Mouse (Mus musculus): Measurements from ENCODE around the gene Mllt11. TPM values are rescaled to one million over a fixed set of nuclear protein-coding genes. Genes with fewer than 3 reads are reported as not detected.

Mllt11 gene
- polyA plus RNA-seq, 1 experiment from 2014 or later: 11.8 TPM

DNA sequence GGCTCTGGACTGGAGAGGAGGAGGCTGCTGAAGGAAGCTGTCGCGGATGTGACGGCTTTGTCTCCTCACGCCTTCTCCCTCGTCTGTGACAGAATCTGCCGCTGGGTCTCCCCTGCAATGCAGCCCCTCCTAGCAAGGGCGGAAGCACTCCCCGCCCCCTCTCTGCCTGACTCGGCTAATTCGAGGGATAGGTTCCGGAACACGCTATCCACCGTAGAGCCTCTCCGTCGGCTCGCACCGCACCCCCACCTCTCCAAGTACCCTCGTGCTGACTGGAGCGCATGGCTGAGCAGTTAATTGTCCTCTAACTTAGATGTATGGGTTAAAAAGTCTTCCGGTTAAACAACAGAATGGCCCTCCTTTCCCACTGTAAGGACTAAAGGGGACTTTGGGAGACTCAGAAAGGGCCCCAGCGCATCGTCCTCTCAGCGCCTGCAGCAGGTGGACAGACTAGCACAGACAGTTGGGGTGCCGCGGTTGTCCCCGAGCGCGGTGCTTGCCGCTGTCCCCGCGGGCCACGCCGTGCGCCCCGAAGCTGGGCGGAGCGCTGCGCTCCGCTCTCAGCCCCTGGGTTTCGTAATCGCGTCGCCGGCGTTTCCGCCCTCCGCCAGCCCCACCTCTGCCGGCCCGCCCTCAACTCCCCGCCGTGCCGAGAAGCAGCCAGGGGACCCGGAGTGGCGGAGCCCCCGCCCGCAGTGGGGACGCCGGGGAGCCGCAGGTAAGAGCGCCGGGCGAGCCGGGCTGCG lies 3.6 kb downstream of the Mllt11 start, which contains the start of gene Cdc42se1:
Gene Cdc42se1 (plus strand): TSS at position 585 of the 746 bp plus-strand sequence.
- ATAC-seq (ENCODE audit: low FRiP score, low TSS enrichment): peak; percentile 81
- H3K27me3 ChIP-seq (ENCODE audit: control insufficient read depth, insufficient read depth, low read length): no peaks in the 10 kb centered on the region

GRCm38 (mm10) chr3:95227214-95227613 lies 4.8 kb downstream of the Mllt11 start:
- peaks cover 10% of the 10 kb centered on the region for H3K36me3 ChIP-seq (ENCODE audit: control insufficient read depth, insufficient read depth, low read length)
- peaks cover 3% of the 10 kb centered on the region for H3K4me1 ChIP-seq (replicated peaks; ENCODE audit: control insufficient read depth, insufficient read depth)
- H3K9ac ChIP-seq (ENCODE audit: low read length): no peak overlapping the region
- H3K27ac ChIP-seq (replicated peaks): no peak overlapping the region
- no peak for TF ChIP-seq CTCF (IDR thresholded peaks at IDR 0.05; ENCODE audit: low read depth)
- TF ChIP-seq EP300 (optimal IDR thresholded peaks at IDR 0.05): no peak
- no peak for DNase-seq (ENCODE audit: low spot score)
- WGBS: 0% methylated on average over 1 of the region's 1 CpGs
- H3K4me3 ChIP-seq (ENCODE audit: low read depth, low read length): no peak overlapping the region
- H3K4me2 ChIP-seq (replicated peaks; ENCODE audit: low read depth): peak overlapping the region; percentile 83
- no peak for ATAC-seq (ENCODE audit: low FRiP score, low TSS enrichment)
- H3K27me3 ChIP-seq (ENCODE audit: control insufficient read depth, insufficient read depth, low read length): no peaks in the 10 kb centered on the region
- H3K9me3 ChIP-seq (ENCODE audit: control insufficient read depth, low read length): no peaks in the 10 kb centered on the region

More for the DNA sequence above, 3.6 kb downstream of the Mllt11 start, which contains the start of gene Cdc42se1:
- TF ChIP-seq CTCF (IDR thresholded peaks at IDR 0.05; ENCODE audit: low read depth): peak; percentile 27; the same call in 1 of the 2 replicates
- no peak for TF ChIP-seq EP300 (optimal IDR thresholded peaks at IDR 0.05)
- H3K9ac ChIP-seq (ENCODE audit: low read length): peak within 1 kb of the TSS; percentile 94
- H3K4me2 ChIP-seq (replicated peaks; ENCODE audit: low read depth): peak within 1 kb of the TSS; percentile 83
- peak within 1 kb of the TSS; percentile 90 for H3K4me3 ChIP-seq (ENCODE audit: low read depth, low read length)
- WGBS: under 1% methylated on average over 59 of the region's 64 CpGs
- peak within 1 kb of the TSS; percentile 98 for H3K27ac ChIP-seq (replicated peaks)
- peaks cover 3% of the 10 kb centered on the region for H3K4me1 ChIP-seq (replicated peaks; ENCODE audit: control insufficient read depth, insufficient read depth)
- H3K9me3 ChIP-seq (ENCODE audit: control insufficient read depth, low read length): no peaks in the 10 kb centered on the region
- H3K36me3 ChIP-seq (ENCODE audit: control insufficient read depth, insufficient read depth, low read length): peaks cover 11% of the 10 kb centered on the region
- peak; percentile 91 for DNase-seq (ENCODE audit: low spot score)

GRCm38 (mm10) chr3:95224295-95224694 lies 7.7 kb downstream of the Mllt11 start:
- 34% methylated on average over 6 of the region's 6 CpGs for WGBS
- 0 out of 2 replicates have a peak, but pooled peaks have one; percentile 21 for ATAC-seq (ENCODE audit: low FRiP score, low TSS enrichment)
- peaks cover 6% of the 10 kb centered on the region; the same call in 1 of the 2 replicates for H3K36me3 ChIP-seq (ENCODE audit: control insufficient read depth, insufficient read depth, low read length)
- no peaks in the 10 kb centered on the region for H3K4me1 ChIP-seq (replicated peaks; ENCODE audit: control insufficient read depth, insufficient read depth)
- H3K4me3 ChIP-seq (ENCODE audit: low read depth, low read length): no peak overlapping the region
- H3K9ac ChIP-seq (ENCODE audit: low read length): no peak overlapping the region
- H3K9me3 ChIP-seq (ENCODE audit: control insufficient read depth, low read length): no peaks in the 10 kb centered on the region
- H3K4me2 ChIP-seq (replicated peaks; ENCODE audit: low read depth): no peak overlapping the region
- peak; percentile 75 for DNase-seq (ENCODE audit: low spot score)
- no peak for TF ChIP-seq CTCF (IDR thresholded peaks at IDR 0.05; ENCODE audit: low read depth)
- TF ChIP-seq EP300 (optimal IDR thresholded peaks at IDR 0.05): no peak
- H3K27ac ChIP-seq (replicated peaks): no peak overlapping the region
- no peaks in the 10 kb centered on the region for H3K27me3 ChIP-seq (ENCODE audit: control insufficient read depth, insufficient read depth, low read length)

GRCm38 (mm10) chr3:95223041-95223440 lies 8.9 kb downstream of the Mllt11 start:
- Histone ChIP-seq H3K27me3 (ENCODE audit: control insufficient read depth, insufficient read depth, low read length) (no peaks in the 10 kb centered on the region), H3K9ac (ENCODE audit: low read length) (no peak overlapping the region), H3K4me2 (replicated peaks; ENCODE audit: low read depth) (no peak overlapping the region), H3K36me3 (ENCODE audit: control insufficient read depth, insufficient read depth, low read length) (peaks cover 6% of the 10 kb centered on the region; the same call in 1 of the 2 replicates), H3K9me3 (ENCODE audit: control insufficient read depth, low read length) (no peaks in the 10 kb centered on the region), H3K27ac (replicated peaks) (no peak overlapping the region), H3K4me1 (replicated peaks; ENCODE audit: control insufficient read depth, insufficient read depth) (no peaks in the 10 kb centered on the region), H3K4me3 (ENCODE audit: low read depth, low read length) (no peak overlapping the region)
- DNase-seq (ENCODE audit: low spot score): no peak
- TF ChIP-seq EP300 (optimal IDR thresholded peaks at IDR 0.05) (no peak), CTCF (IDR thresholded peaks at IDR 0.05; ENCODE audit: low read depth) (no peak)
- ATAC-seq (ENCODE audit: low FRiP score, low TSS enrichment): no peak
- 75% methylated on average over 2 of the region's 2 CpGs for WGBS

GRCm38 (mm10) chr3:95218466-95219137 lies 13.4 kb downstream of the Mllt11 start:
- Histone ChIP-seq H3K27ac (replicated peaks) (peak overlapping the region; percentile 98), H3K36me3 (ENCODE audit: control insufficient read depth, insufficient read depth, low read length) (peaks cover 8% of the 10 kb centered on the region; the same call in 1 of the 2 replicates), H3K4me3 (ENCODE audit: low read depth, low read length) (peak overlapping the region; percentile 57; the same call in 1 of the 2 replicates), H3K9me3 (ENCODE audit: control insufficient read depth, low read length) (no peaks in the 10 kb centered on the region), H3K4me1 (replicated peaks; ENCODE audit: control insufficient read depth, insufficient read depth) (peaks cover 2% of the 10 kb centered on the region; the same call in 1 of the 2 replicates), H3K4me2 (replicated peaks; ENCODE audit: low read depth) (peak overlapping the region; percentile 65), H3K9ac (ENCODE audit: low read length) (0 out of 2 replicates have a peak overlapping the region, but pooled peaks have one; percentile 80), H3K27me3 (ENCODE audit: control insufficient read depth, insufficient read depth, low read length) (no peaks in the 10 kb centered on the region)
- DNase-seq (ENCODE audit: low spot score): no peak
- no peak for ATAC-seq (ENCODE audit: low FRiP score, low TSS enrichment)
- WGBS: 75% methylated on average over 6 of the region's 6 CpGs
- TF ChIP-seq EP300 (optimal IDR thresholded peaks at IDR 0.05) (no peak), CTCF (IDR thresholded peaks at IDR 0.05; ENCODE audit: low read depth) (peak; percentile 18; the same call in 1 of the 2 replicates)
